In the genomic region with DNA sequence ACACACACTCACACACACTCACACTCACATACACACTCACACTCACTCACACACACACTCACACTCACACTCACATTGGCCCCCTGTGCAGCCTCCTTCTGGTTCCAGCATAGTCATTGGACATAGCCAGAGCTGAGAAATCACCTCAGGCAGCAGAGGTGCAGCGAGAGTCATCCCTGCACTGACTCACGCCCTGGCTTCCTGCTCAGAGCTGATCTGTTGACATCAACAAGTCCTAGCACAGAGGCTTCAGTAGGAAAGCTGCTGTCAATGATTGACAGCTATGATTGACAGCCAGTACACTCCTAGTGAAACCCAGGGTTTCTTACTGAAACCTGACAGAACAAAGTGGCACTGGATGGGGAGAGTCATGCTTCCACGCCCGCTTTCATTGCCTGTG, we compare ENCODE assay signal across 10 mouse cellular contexts. TPM values are rescaled to one million over a fixed set of nuclear protein-coding genes. Genes with fewer than 3 reads are reported as not detected.
DNase-seq lines count a peak whose midpoint lies in the region; ATAC-seq and TF ChIP-seq lines count a peak whose summit lies in the region.
"Had no signal": no experiment of that assay in that cellular context is flagged by ENCODE, and none has a peak within 500 bp of the region (broad histone marks: within the 10 kb centered on the region; RNA-seq: fewer than 3 reads in every experiment).

No protein-coding gene starts in this region.

- no peak for TF ChIP-seq POLR2A in CH12.LX (IDR thresholded peaks at IDR 0.05; ENCODE audit: low read depth, low read length)

- TF ChIP-seq EP300 in CH12.LX (IDR thresholded peaks at IDR 0.05; ENCODE audit: low read length): no peak

- H3K9me3 ChIP-seq in CH12.LX (replicated peaks; ENCODE audit: low read length): no peaks in the 10 kb centered on the region
- H3K9me3 ChIP-seq in intestine, embryonic 16.5 days (ENCODE audit: control insufficient read depth, low read length): no peaks in the 10 kb centered on the region
- H3K9me3 ChIP-seq in liver, embryonic 15.5 days (replicated peaks): no peaks in the 10 kb centered on the region
- H3K9me3 ChIP-seq in forebrain, embryonic 10.5 days: no peaks in the 10 kb centered on the region
- H3K9me3 ChIP-seq: hindbrain, embryonic 13.5 days; midbrain, embryonic 12.5 days had no signal

- peak; percentile 92 for DNase-seq in heart, adult 11 months
- no peak for DNase-seq in heart, adult 9 months (ENCODE audit: low spot score in 2 of 2)
- peak; percentile 71 for DNase-seq in CH12.LX (ENCODE audit: extremely low read depth)
- no peak for DNase-seq in cerebellum, adult 8-10 months
- DNase-seq in testis, postnatal 10 days (ENCODE audit: low spot score): no peak
- DNase-seq in forebrain, embryonic 10.5 days (ENCODE audit: extremely low spot score, low spot score): no peak

- H3K9ac ChIP-seq in CH12.LX (ENCODE audit: insufficient read depth, low read depth): peak overlapping the region; percentile 57
- H3K9ac ChIP-seq in intestine, embryonic 16.5 days (ENCODE audit: low read depth, low read length): no peak overlapping the region; the same call in 1 of the 2 replicates
- H3K9ac ChIP-seq in liver, embryonic 15.5 days: no peak overlapping the region
- H3K9ac ChIP-seq: hindbrain, embryonic 13.5 days; midbrain, embryonic 12.5 days had no signal

- in situ Hi-C loops in CH12.LX (cut with MboI; ENCODE audit: low pct_ligation_motif_present, low pct_unique_long_range_greater_than_20kb, low sequenced_read_pairs): no loop called here

- WGBS in intestine, embryonic 16.5 days: 57% methylated on average over 4 of the region's 4 CpGs
- 43% methylated on average over 4 of the region's 4 CpGs for WGBS in liver, embryonic 15.5 days (ENCODE audit: insufficient replicate concordance)
- WGBS in forebrain, embryonic 10.5 days: 77% methylated on average over 4 of the region's 4 CpGs

- H3K4me3 ChIP-seq in CH12.LX (replicated peaks in 1 of 3; ENCODE audit: low read depth in 2 of 3, low read length in 2 of 3, poor library complexity in 1 of 3): no peak overlapping the region
- H3K4me3 ChIP-seq in intestine, embryonic 16.5 days (ENCODE audit: low read length): no peak overlapping the region
- H3K4me3 ChIP-seq in liver, embryonic 15.5 days (replicated peaks): no peak overlapping the region
- no peak overlapping the region for H3K4me3 ChIP-seq in forebrain, embryonic 10.5 days
- H3K4me3 ChIP-seq: hindbrain, embryonic 13.5 days; midbrain, embryonic 12.5 days had no signal

- dilution Hi-C loops in CH12.LX (cut with MboI; ENCODE audit: extremely low pct_ligation_motif_present, extremely low pct_unique_long_range_greater_than_20kb, low sequenced_read_pairs): no loop called here

- TF ChIP-seq CTCF in CH12.LX (conservative IDR thresholded peaks at IDR 0.05 in 1 of 2, IDR thresholded peaks at IDR 0.05 in 1 of 2; ENCODE audit: low read depth in 2 of 2, low read length in 2 of 2): no peak

- peak overlapping the region; percentile 91 for H3K27ac ChIP-seq in CH12.LX (ENCODE audit: insufficient read depth, low read depth)
- H3K27ac ChIP-seq in intestine, embryonic 16.5 days (ENCODE audit: low read length): peak overlapping the region; percentile 89
- H3K27ac ChIP-seq in liver, embryonic 15.5 days (replicated peaks): peak overlapping the region; percentile 63
- H3K27ac ChIP-seq in forebrain, embryonic 10.5 days: no peak overlapping the region
- H3K27ac ChIP-seq: hindbrain, embryonic 13.5 days; midbrain, embryonic 12.5 days had no signal

- peaks cover 36 to 83% of the 10 kb centered on the region in 2 experiments for H3K4me1 ChIP-seq in CH12.LX (ENCODE audit: control insufficient read depth in 1 of 2, insufficient read depth in 2 of 2)
- H3K4me1 ChIP-seq in intestine, embryonic 16.5 days (ENCODE audit: control insufficient read depth, insufficient read depth, low read length): peaks cover 49% of the 10 kb centered on the region
- H3K4me1 ChIP-seq in liver, embryonic 15.5 days (replicated peaks): peaks cover 63% of the 10 kb centered on the region
- H3K4me1 ChIP-seq in forebrain, embryonic 10.5 days: peaks cover 60% of the 10 kb centered on the region

- ATAC-seq in intestine, embryonic 16.5 days: peak; percentile 78
- peak; percentile 43 for ATAC-seq in liver, embryonic 15.5 days (ENCODE audit: insufficient read depth)

- no peaks in the 10 kb centered on the region for H3K36me3 ChIP-seq in CH12.LX (replicated peaks in 1 of 2; ENCODE audit: control insufficient read depth in 1 of 2, insufficient read depth in 1 of 2, low read length in 1 of 2)
- no peaks in the 10 kb centered on the region for H3K36me3 ChIP-seq in intestine, embryonic 16.5 days (ENCODE audit: control insufficient read depth, insufficient read depth, low read length)
- no peaks in the 10 kb centered on the region for H3K36me3 ChIP-seq in liver, embryonic 15.5 days (replicated peaks)
- no peaks in the 10 kb centered on the region for H3K36me3 ChIP-seq in forebrain, embryonic 10.5 days (replicated peaks)
- H3K36me3 ChIP-seq: hindbrain, embryonic 13.5 days; midbrain, embryonic 12.5 days had no signal

- H3K4me2 ChIP-seq in CH12.LX (ENCODE audit: insufficient read depth, low read depth, poor library complexity, severe bottlenecking): peak overlapping the region; percentile 38; the same call in 1 of the 2 replicates
- no peak overlapping the region for H3K4me2 ChIP-seq in intestine, embryonic 16.5 days (ENCODE audit: low read depth, low read length)
- no peak overlapping the region for H3K4me2 ChIP-seq in liver, embryonic 15.5 days
- H3K4me2 ChIP-seq: hindbrain, embryonic 13.5 days; midbrain, embryonic 12.5 days had no signal

- no peaks in the 10 kb centered on the region for H3K79me2 ChIP-seq in CH12.LX (replicated peaks; ENCODE audit: control insufficient read depth, extremely low read depth, insufficient read depth, poor library complexity, severe bottlenecking)

- no peak for TF ChIP-seq RAD21 in CH12.LX (IDR thresholded peaks at IDR 0.05; ENCODE audit: low read depth, low read length)

- no peaks in the 10 kb centered on the region for H3K27me3 ChIP-seq in CH12.LX (replicated peaks)
- H3K27me3 ChIP-seq in intestine, embryonic 16.5 days (replicated peaks; ENCODE audit: control insufficient read depth, insufficient read depth, low read length): no peaks in the 10 kb centered on the region
- no peaks in the 10 kb centered on the region; the same call in 1 of the 2 replicates for H3K27me3 ChIP-seq in liver, embryonic 15.5 days
- H3K27me3 ChIP-seq in forebrain, embryonic 10.5 days (ENCODE audit: poor library complexity, severe bottlenecking): no peaks in the 10 kb centered on the region
- H3K27me3 ChIP-seq: hindbrain, embryonic 13.5 days; midbrain, embryonic 12.5 days had no signal

TF ChIP-seq in CH12.LX, 34 proteins besides CTCF, POLR2A, EP300 and RAD21:
- TF ChIP-seq BHLHE40 (IDR thresholded peaks at IDR 0.05; ENCODE audit: low read depth, low read length) (peak; percentile 37; the same call in 1 of the 2 replicates), ETS1 (conservative IDR thresholded peaks at IDR 0.05; ENCODE audit: low read depth, low read length) (peak; percentile 18; the same call in 1 of the 2 replicates), RCOR1 (conservative IDR thresholded peaks at IDR 0.05; ENCODE audit: low read depth, low read length) (no peak), MEF2A (IDR thresholded peaks at IDR 0.05; ENCODE audit: borderline replicate concordance, low read depth, low read length) (no peak)

RNA-seq across cellular contexts. Expression of a gene that starts 44.7 kb away (rescaled TPM):
- total RNA-seq in CH12.LX (2012; rRNA removed) (49.8 and 55.0 TPM in 2 replicates), CH12.LX (2014; rRNA removed) (35.1 and 37.6 TPM in 2 replicates)
- polyA plus RNA-seq in CH12.LX (2012; ENCODE audit: insufficient read length, low read depth): 49.1 and 56.1 TPM in 2 replicates
- polyA plus RNA-seq in intestine, embryonic 16.5 days (2015; fragmentation: Nextera tagmentation; extraction: Ambion mirVana): 58.9 and 64.3 TPM in 2 replicates
- polyA plus RNA-seq in liver, embryonic 15.5 days (2015; fragmentation: Nextera tagmentation; extraction: Ambion mirVana): 21.1 and 24.4 TPM in 2 replicates
- polyA plus RNA-seq in forebrain, embryonic 10.5 days (2016; fragmentation: Nextera tagmentation; extraction: Ambion mirVana): 63.4 and 64.6 TPM in 2 replicates

RNA-seq across cellular contexts. Expression of a gene that starts 59.1 kb away (rescaled TPM):
- total RNA-seq in CH12.LX (2012; rRNA removed): 29.0 and 30.7 TPM in 2 replicates
- 13.5 and 15.5 TPM in 2 replicates for total RNA-seq in CH12.LX (2014; rRNA removed)
- polyA plus RNA-seq in CH12.LX (2012; ENCODE audit: insufficient read length, low read depth): 25.2 and 25.4 TPM in 2 replicates
- 31.1 and 31.7 TPM in 2 replicates for polyA plus RNA-seq in intestine, embryonic 16.5 days (2015; fragmentation: Nextera tagmentation; extraction: Ambion mirVana)
- 12.9 and 13.1 TPM in 2 replicates for polyA plus RNA-seq in liver, embryonic 15.5 days (2015; fragmentation: Nextera tagmentation; extraction: Ambion mirVana)
- 36.9 and 40.6 TPM in 2 replicates for polyA plus RNA-seq in forebrain, embryonic 10.5 days (2016; fragmentation: Nextera tagmentation; extraction: Ambion mirVana)

Comparison
In these comparisons a context has a peak if more than half of its experiments do, and no peak if none do; other contexts are left out.
1. DNase-seq: peak in heart, adult 11 months (single experiment) and CH12.LX (single experiment); none in heart, adult 9 months (0 of 2), cerebellum, adult 8-10 months (single experiment), testis, postnatal 10 days (single experiment) and forebrain, embryonic 10.5 days (single experiment).